In genomic region chr2:92374514-92374913, GRCm38 (mm10) we compare ENCODE assay signal across 8 mouse cellular contexts. TPM values are rescaled to one million over a fixed set of nuclear protein-coding genes. Genes with fewer than 3 reads are reported as not detected.
DNase-seq lines count a peak whose midpoint lies in the region; ATAC-seq lines count a peak whose summit lies in the region.

Pex16 (plus strand) TSS chr2:92374676.
Large2 (minus strand) TSS chr2:92374869.

- DNase-seq in adrenal gland, adult 2 months, result peak; percentile 57
- DNase-seq in adrenal gland, adult 8-10 months, result no peak
- DNase-seq in adrenal gland, postnatal 10 days, result peak; percentile 63
- peak; percentile 55 for DNase-seq in hindbrain, embryonic 14.5 days (ENCODE audit: low spot score)
- DNase-seq in thymus, postnatal 25 days, result peak; percentile 60

- whole genome bisulfite sequencing in embryonic facial prominence, embryonic 15.5 days, result 2% methylated on average over 16 of the region's 16 CpGs
- WGBS in hindbrain, embryonic 14.5 days, result 3% methylated on average over 16 of the region's 16 CpGs
- WGBS in limb, embryonic 15.5 days, result 3% methylated on average over 16 of the region's 16 CpGs
- WGBS in midbrain, embryonic 15.5 days, result 6% methylated on average over 16 of the region's 16 CpGs

- peak within 1 kb of the TSS; percentile 70 for H3K9ac ChIP-seq in embryonic facial prominence, embryonic 15.5 days
- peak within 1 kb of the TSS; percentile 90 for H3K9ac ChIP-seq in hindbrain, embryonic 14.5 days
- H3K9ac ChIP-seq in limb, embryonic 15.5 days, result peak within 1 kb of the TSS; percentile 64
- peak within 1 kb of the TSS; percentile 65 for H3K9ac ChIP-seq in midbrain, embryonic 15.5 days

- H3K36me3 ChIP-seq in embryonic facial prominence, embryonic 15.5 days, result peaks cover 24% of the 10 kb centered on the region
- H3K36me3 ChIP-seq in hindbrain, embryonic 14.5 days (replicated peaks; ENCODE audit: control insufficient read depth, insufficient read depth), result peaks cover 19% of the 10 kb centered on the region
- peaks cover 18% of the 10 kb centered on the region for H3K36me3 ChIP-seq in limb, embryonic 15.5 days
- H3K36me3 ChIP-seq in midbrain, embryonic 15.5 days (replicated peaks), result peaks cover 9% of the 10 kb centered on the region; the same call in 1 of the 2 replicates

- peak within 1 kb of the TSS; percentile 81 for H3K4me3 ChIP-seq in embryonic facial prominence, embryonic 15.5 days (replicated peaks)
- peak within 1 kb of the TSS; percentile 75 for H3K4me3 ChIP-seq in hindbrain, embryonic 14.5 days (replicated peaks; ENCODE audit: low read length)
- H3K4me3 ChIP-seq in limb, embryonic 15.5 days, result peak within 1 kb of the TSS; percentile 78
- H3K4me3 ChIP-seq in midbrain, embryonic 15.5 days, result peak within 1 kb of the TSS; percentile 85

- H3K27ac ChIP-seq in embryonic facial prominence, embryonic 15.5 days (replicated peaks), result peak within 1 kb of the TSS; percentile 96
- peak within 1 kb of the TSS; percentile 63 for H3K27ac ChIP-seq in hindbrain, embryonic 14.5 days
- peak within 1 kb of the TSS; percentile 92 for H3K27ac ChIP-seq in limb, embryonic 15.5 days
- H3K27ac ChIP-seq in midbrain, embryonic 15.5 days, result peak within 1 kb of the TSS; percentile 85

- ATAC-seq in embryonic facial prominence, embryonic 15.5 days (ENCODE audit: insufficient number of reproducible peaks, low FRiP score, low TSS enrichment, low read depth), result no peak
- ATAC-seq in hindbrain, embryonic 14.5 days (ENCODE audit: low FRiP score), result no peak
- no peak for ATAC-seq in limb, embryonic 15.5 days (ENCODE audit: insufficient number of reproducible peaks, low FRiP score, low TSS enrichment, low read depth)
- peak; percentile 53 for ATAC-seq in midbrain, embryonic 15.5 days (replicated peaks)

- peaks cover 24% of the 10 kb centered on the region for H3K27me3 ChIP-seq in embryonic facial prominence, embryonic 15.5 days
- H3K27me3 ChIP-seq in hindbrain, embryonic 14.5 days (ENCODE audit: control insufficient read depth, insufficient read depth, low read length), result peaks cover 20% of the 10 kb centered on the region
- no peaks in the 10 kb centered on the region for H3K27me3 ChIP-seq in limb, embryonic 15.5 days
- peaks cover 20% of the 10 kb centered on the region for H3K27me3 ChIP-seq in midbrain, embryonic 15.5 days (replicated peaks)

- peak within 1 kb of the TSS; percentile 90 for H3K4me2 ChIP-seq in embryonic facial prominence, embryonic 15.5 days (replicated peaks)
- peak within 1 kb of the TSS; percentile 73 for H3K4me2 ChIP-seq in hindbrain, embryonic 14.5 days (replicated peaks)
- peak within 1 kb of the TSS; percentile 91 for H3K4me2 ChIP-seq in limb, embryonic 15.5 days
- peak within 1 kb of the TSS; percentile 84 for H3K4me2 ChIP-seq in midbrain, embryonic 15.5 days

- no peaks in the 10 kb centered on the region for H3K9me3 ChIP-seq in embryonic facial prominence, embryonic 15.5 days (replicated peaks)
- H3K9me3 ChIP-seq in hindbrain, embryonic 14.5 days (ENCODE audit: control insufficient read depth, low read length), result no peaks in the 10 kb centered on the region
- no peaks in the 10 kb centered on the region for H3K9me3 ChIP-seq in limb, embryonic 15.5 days
- no peaks in the 10 kb centered on the region for H3K9me3 ChIP-seq in midbrain, embryonic 15.5 days

- H3K4me1 ChIP-seq in embryonic facial prominence, embryonic 15.5 days, result peaks cover 50% of the 10 kb centered on the region
- H3K4me1 ChIP-seq in hindbrain, embryonic 14.5 days (replicated peaks; ENCODE audit: control insufficient read depth, insufficient read depth, low read length), result peaks cover 44% of the 10 kb centered on the region
- peaks cover 62% of the 10 kb centered on the region for H3K4me1 ChIP-seq in limb, embryonic 15.5 days
- H3K4me1 ChIP-seq in midbrain, embryonic 15.5 days, result peaks cover 53% of the 10 kb centered on the region

RNA-seq across cellular contexts. Expression of gene Pex16, which starts in this region (rescaled TPM):
- 100 to 1,000 TPM; 102 to 212 TPM for total RNA-seq in adrenal gland, adult 2 months (2021)
- polyA plus RNA-seq in adrenal gland, adult 2 months (2012; rRNA removed), result 199 and 254 TPM in 2 replicates
- total RNA-seq in adrenal gland, adult 8-10 months (2022), result 100 to 1,000 TPM in 2 of 4 experiments, 10 to 100 TPM in 2; 63.1 to 281 (median 138) TPM
- 100 to 1,000 TPM; 115 to 130 TPM for total RNA-seq in adrenal gland, postnatal 10 days (2021)
- polyA plus RNA-seq in embryonic facial prominence, embryonic 15.5 days (2015; fragmentation: Nextera tagmentation; extraction: Ambion mirVana), result 27.8 and 28.8 TPM in 2 replicates
- 32.7 TPM in 2 replicates for polyA plus RNA-seq in hindbrain, embryonic 14.5 days (2014; fragmentation: Nextera tagmentation; extraction: Ambion mirVana)
- 25.2 and 27.6 TPM in 2 replicates for polyA plus RNA-seq in limb, embryonic 15.5 days (2015; fragmentation: Nextera tagmentation; extraction: Ambion mirVana)
- polyA plus RNA-seq in midbrain, embryonic 15.5 days (2015; fragmentation: Nextera tagmentation; extraction: Ambion mirVana), result 41.3 and 47.5 TPM in 2 replicates

RNA-seq across cellular contexts. Expression of gene Large2, which starts in this region (rescaled TPM):
- 1 to 10 TPM in 1 of 2 experiments, under 1 TPM in 1; 0.45 to 1.4 TPM for total RNA-seq in adrenal gland, adult 2 months (2021)
- 1.3 and 2.2 TPM in 2 replicates for polyA plus RNA-seq in adrenal gland, adult 2 months (2012; rRNA removed)
- 1 to 10 TPM in 3 of 4 experiments, under 1 TPM in 1; 0.40 to 4.6 (median 2.1) TPM for total RNA-seq in adrenal gland, adult 8-10 months (2022)
- total RNA-seq in adrenal gland, postnatal 10 days (2021), result 1 to 10 TPM; 1.7 to 2.2 TPM
- 22.5 and 23.6 TPM in 2 replicates for polyA plus RNA-seq in embryonic facial prominence, embryonic 15.5 days (2015; fragmentation: Nextera tagmentation; extraction: Ambion mirVana)
- 2.0 and 2.4 TPM in 2 replicates for polyA plus RNA-seq in hindbrain, embryonic 14.5 days (2014; fragmentation: Nextera tagmentation; extraction: Ambion mirVana)
- 17.6 and 18.4 TPM in 2 replicates for polyA plus RNA-seq in limb, embryonic 15.5 days (2015; fragmentation: Nextera tagmentation; extraction: Ambion mirVana)
- polyA plus RNA-seq in midbrain, embryonic 15.5 days (2015; fragmentation: Nextera tagmentation; extraction: Ambion mirVana), result 1.5 and 1.9 TPM in 2 replicates
